Mouse (Mus musculus) monocyte, adult 5-6 weeks (primary cell): Measurements from ENCODE around the gene Ints11. TPM values are rescaled to one million over a fixed set of nuclear protein-coding genes. Genes with fewer than 3 reads are reported as not detected.

Experiments used
- ATAC-seq: fragments of 153-309, 156-312 bp; replicated peaks from 2 replicates; pipeline ENCODE4 v1.8.0; 2017; ENCODE audit warnings: mild to moderate bottlenecking; ENCODE audit not compliant: low TSS enrichment, insufficient number of reproducible peaks, severe bottlenecking, poor library complexity, low FRiP score
- total RNA-seq: library from RNA; stranded (forward); fragments of 200-1000, 200-491, 200-594 nt; gene quantifications from 3 replicates; pipeline ENCODE4 v1.2.3, GENCODE M21; 2017

Ints11 gene
- total RNA-seq, 1 experiment from 2014 or later, result 28.1 TPM

- no peak for ATAC-seq
These were observed 37.7 kb downstream of the Ints11 start for GRCm38 (mm10) chr4:155907003-155907402.

GRCm38 (mm10) chr4:155908281-155908680 is 38.9 kb downstream of the Ints11 start:
- ATAC-seq, result no peak

GRCm38 (mm10) chr4:155908751-155909150 is 39.4 kb downstream of the Ints11 start:
- no peak for ATAC-seq

GRCm38 (mm10) chr4:155932031-155932430 is 62.7 kb downstream of the Ints11 start:
- ATAC-seq, result no peak

Other genes starting within 250 kb of the Ints11 start
- gene Cdk11b, start 244.7 kb upstream of the Ints11 start, total RNA-seq, result 145 to 205 TPM (median 169 TPM) in 3 replicates
- not detected in 3 replicates for gene Gm10563, start 224.1 kb upstream of the Ints11 start, total RNA-seq
- not detected in 3 replicates for gene Mmp23, start 216.2 kb upstream of the Ints11 start, total RNA-seq
- 14.3 to 35.4 TPM (median 16.5 TPM) in 3 replicates for gene Mib2, start 200.3 kb upstream of the Ints11 start, total RNA-seq
- 0.21 to 0.68 TPM (median 0.48 TPM) in 3 replicates for gene Fndc10, start 175.2 kb upstream of the Ints11 start, total RNA-seq
- gene Ssu72, start 164.7 kb upstream of the Ints11 start, total RNA-seq, result 131 to 171 TPM (median 143 TPM) in 3 replicates
- 0.10 to 0.86 TPM in 2 of 3 replicates, not detected in the other for gene Tmem240, start 134.7 kb upstream of the Ints11 start, total RNA-seq
- 24.8 to 30.3 TPM (median 26.4 TPM) in 3 replicates for gene Atad3a, start 108.5 kb upstream of the Ints11 start, total RNA-seq
- gene Vwa1, start 94.8 kb upstream of the Ints11 start, total RNA-seq, result 0.49 to 1.3 TPM in 2 of 3 replicates, not detected in the other
- not detected in 3 replicates for gene Tmem88b, start 83.7 kb upstream of the Ints11 start, total RNA-seq
- gene Ankrd65, start 79.1 kb upstream of the Ints11 start, total RNA-seq, result not detected in 3 replicates
- 39.1 to 56.7 TPM (median 44.1 TPM) in 3 replicates for gene Mrpl20, start 66.7 kb upstream of the Ints11 start, total RNA-seq
- gene Ccnl2, start 57.1 kb upstream of the Ints11 start, total RNA-seq, result 228 to 239 TPM (median 228 TPM) in 3 replicates
- 102 to 125 TPM (median 108 TPM) in 3 replicates for gene Aurkaip1, start 38.3 kb upstream of the Ints11 start, total RNA-seq
- gene Mxra8, start 29.9 kb upstream of the Ints11 start, total RNA-seq, result 0.29 to 15.8 TPM (median 2.0 TPM) in 3 replicates
- gene Dvl1, start 22.1 kb upstream of the Ints11 start, total RNA-seq, result 18.8 to 30.1 TPM (median 27.0 TPM) in 3 replicates
- gene Tas1r3, start 6.2 kb upstream of the Ints11 start, total RNA-seq, result 0.29 to 1.6 TPM (median 0.64 TPM) in 3 replicates
- gene Cptp, start 106 bp upstream of the Ints11 start, total RNA-seq, result 5.7 to 8.4 TPM (median 6.6 TPM) in 3 replicates
- gene Pusl1, start 22.2 kb downstream of the Ints11 start, total RNA-seq, result 3.8 to 12.8 TPM (median 10.3 TPM) in 3 replicates
- 17.2 to 19.3 TPM (median 17.3 TPM) in 3 replicates for gene Acap3, start 22.3 kb downstream of the Ints11 start, total RNA-seq
- gene Ube2j2, start 74.3 kb downstream of the Ints11 start, total RNA-seq, result 79.0 to 128 TPM (median 101 TPM) in 3 replicates
- gene C1qtnf12, start 92.8 kb downstream of the Ints11 start, total RNA-seq, result 0.85 to 1.4 TPM in 2 of 3 replicates, not detected in the other
- 2.8 to 3.5 TPM (median 3.1 TPM) in 3 replicates for gene B3galt6, start 123.1 kb downstream of the Ints11 start, total RNA-seq
- 300 to 351 TPM (median 344 TPM) in 3 replicates for gene Sdf4, start 123.3 kb downstream of the Ints11 start, total RNA-seq
- gene Tnfrsf4, start 144.3 kb downstream of the Ints11 start, total RNA-seq, result 1.8 to 6.6 TPM (median 5.3 TPM) in 3 replicates
- 29.2 to 74.7 TPM (median 38.4 TPM) in 3 replicates for gene Tnfrsf18, start 156.6 kb downstream of the Ints11 start, total RNA-seq
- not detected in 3 replicates for gene Ttll10, start 189.9 kb downstream of the Ints11 start, total RNA-seq
- 5.7 to 20.4 TPM (median 15.4 TPM) in 3 replicates for gene 9430015G10Rik, start 240.4 kb downstream of the Ints11 start, total RNA-seq